Mouse (Mus musculus) ES-E14 (cell line): ENCODE measurements around the gene Ggt1.

Experiments used
- CHD2 ChIP-seq: IDR thresholded peaks from 2 replicates; pipeline ENCODE4 v1.6.1; 2014; ENCODE audit warnings: mild to moderate bottlenecking, low read depth, low read length, inconsistent platforms
- MAFK ChIP-seq: IDR thresholded peaks from 2 replicates; pipeline ENCODE4 v1.6.1; 2014; ENCODE audit warnings: mild to moderate bottlenecking, low read depth, low read length, inconsistent platforms; ENCODE audit not compliant: insufficient read depth
- ZC3H11A ChIP-seq: IDR thresholded peaks from 2 replicates; pipeline ENCODE4 v1.6.1; 2012; ENCODE audit warnings: low read depth, mild to moderate bottlenecking, inconsistent platforms, low read length, borderline replicate concordance

GRCm38 (mm10) chr10:75566321-75566720, 4.9 kb downstream of the Ggt1 start:
- no peak for TF ChIP-seq ZC3H11A
- no peak for TF ChIP-seq MAFK
- TF ChIP-seq CHD2, result no peak
